Mouse (Mus musculus) forebrain, embryonic 14.5 days (tissue): ENCODE measurements around the gene Speer4c. TPM values are rescaled to one million over a fixed set of nuclear protein-coding genes. Genes with fewer than 3 reads are reported as not detected.
"Not testable (repeated sequence)": the region's sequence is repeated elsewhere in the genome, so short reads cannot be mapped to it uniquely, and the experiment has no call there.

Experiments
- ATAC-seq: fragments of 200-750 bp; cut with Nextera tagmentation; 2 replicates; pipeline ENCODE4 v1.8.0; 2017; ENCODE audit warnings: mild to moderate bottlenecking, moderate library complexity
- DNase-seq: peaks from one replicate; pipeline ENCODE4 v3.0.0-alpha.2; 2015; ENCODE audit warnings: low spot score
- H3K27ac ChIP-seq: fragments of 300-500 bp; sonication (generic); 2 replicates; pipeline ENCODE4 v1.5.1; 2014; ENCODE audit warnings: low read depth, mild to moderate bottlenecking, control low read depth, low read length, moderate library complexity
- H3K27me3 ChIP-seq: fragments of 300-500 bp; sonication (generic); replicated peaks from 2 replicates; pipeline ENCODE4 v1.6.1; 2014; ENCODE audit warnings: low read length, control low read depth, mixed read lengths; ENCODE audit not compliant: control insufficient read depth, insufficient read depth
- H3K36me3 ChIP-seq: fragments of 300-500 bp; sonication (generic); 2 replicates; pipeline ENCODE4 v1.6.1; 2014; ENCODE audit warnings: low read length, control low read depth; ENCODE audit not compliant: control insufficient read depth, insufficient read depth
- H3K4me1 ChIP-seq: fragments of 300-500 bp; sonication (generic); 2 replicates; pipeline ENCODE4 v1.6.1; 2014; ENCODE audit warnings: antibody characterized with exemption, low read length, control low read depth; ENCODE audit not compliant: control insufficient read depth, insufficient read depth
- H3K4me2 ChIP-seq: fragments of 300-500 bp; sonication (generic); 2 replicates; pipeline ENCODE4 v1.6.1; 2014; ENCODE audit warnings: mild to moderate bottlenecking, control low read depth, low read length
- H3K4me3 ChIP-seq: fragments of 300-500 bp; sonication (generic); 2 replicates; pipeline ENCODE4 v1.5.1; 2014; ENCODE audit warnings: low read depth, low read length, control low read depth
- H3K9ac ChIP-seq: fragments of 300-500 bp; sonication (generic); 2 replicates; pipeline ENCODE4 v1.6.1; 2014; ENCODE audit warnings: mild to moderate bottlenecking, low read length, control low read depth, moderate library complexity
- H3K9me3 ChIP-seq: fragments of 300-500 bp; sonication (generic); replicated peaks from 2 replicates; pipeline ENCODE4 v1.6.1; 2016; ENCODE audit warnings: low read length, control low read depth, mixed read lengths; ENCODE audit not compliant: control insufficient read depth
- WGBS: fragments of 180-500 bp; shearing (Covaris S2); extraction: QIAGEN DNeasy Blood & Tissue Kit; methylation state at CpG from one replicate; pipeline ENCODE4 v1.1.7; 2014; 5-methylcytosine and 5-hydroxymethylcytosine counted together
- polyA plus RNA-seq: library from polyadenylated mRNA; unstranded; fragments of >200 nt; fragmentation: Nextera tagmentation; extraction: Ambion mirVana; gene quantifications from 2 replicates; pipeline ENCODE4 v1.2.1, GENCODE M21; 2014

Gene Speer4c
- polyA plus RNA-seq, 1 experiment from 2014 or later, result not detected

GRCm38 (mm10) chr5:15688874-15689658 lies 25.0 kb downstream of the Speer4c start:
- not testable (repeated sequence) for H3K36me3 ChIP-seq, H3K27me3 ChIP-seq, H3K4me2 ChIP-seq, H3K27ac ChIP-seq, H3K4me1 ChIP-seq, DNase-seq, H3K9ac ChIP-seq, H3K4me3 ChIP-seq, H3K9me3 ChIP-seq
- peak; percentile 62 for ATAC-seq
- WGBS, result 63% methylated on average over 4 of the region's 4 CpGs

GRCm38 (mm10) chr5:15681301-15682035 lies 32.6 kb downstream of the Speer4c start:
- not testable (repeated sequence) for H3K27ac ChIP-seq, H3K4me1 ChIP-seq, H3K4me2 ChIP-seq, H3K4me3 ChIP-seq, DNase-seq, H3K9me3 ChIP-seq, H3K36me3 ChIP-seq, H3K27me3 ChIP-seq, H3K9ac ChIP-seq
- 75% methylated on average over 7 of the region's 10 CpGs for WGBS
- ATAC-seq, result peak; percentile 54

- H3K36me3 ChIP-seq, H3K9me3 ChIP-seq, H3K9ac ChIP-seq, H3K4me3 ChIP-seq, H3K4me2 ChIP-seq, H3K27me3 ChIP-seq, DNase-seq, H3K27ac ChIP-seq, H3K4me1 ChIP-seq: not testable (repeated sequence)
- 74% methylated on average over 13 of the region's 13 CpGs for WGBS
- ATAC-seq, result peak; percentile 67; the same call in 1 of the 2 replicates
These were observed 33.8 kb downstream of the Speer4c start for GRCm38 (mm10) chr5:15679980-15680949.

- H3K4me3 ChIP-seq, H3K4me1 ChIP-seq, H3K9ac ChIP-seq, DNase-seq, ATAC-seq, H3K27me3 ChIP-seq, H3K27ac ChIP-seq, H3K36me3 ChIP-seq, H3K4me2 ChIP-seq: not testable (repeated sequence)
- WGBS, result 72% methylated on average over 2 of the region's 2 CpGs
- peaks cover 11% of the 10 kb centered on the region; the same call in 1 of the 2 replicates for H3K9me3 ChIP-seq
These were observed 35.2 kb downstream of the Speer4c start for GRCm38 (mm10) chr5:15678907-15679306.

- not testable (repeated sequence) for H3K4me3 ChIP-seq, H3K4me1 ChIP-seq, H3K36me3 ChIP-seq, H3K9ac ChIP-seq, DNase-seq, H3K27ac ChIP-seq, H3K27me3 ChIP-seq, H3K4me2 ChIP-seq
- 83% methylated on average over 2 of the region's 4 CpGs for WGBS
- ATAC-seq, result peak; percentile 52; the same call in 1 of the 2 replicates
- H3K9me3 ChIP-seq, result peaks cover 16% of the 10 kb centered on the region
These were observed 36.3 kb downstream of the Speer4c start for GRCm38 (mm10) chr5:15677750-15678149.

- not testable (repeated sequence) for H3K27ac ChIP-seq, DNase-seq, H3K9ac ChIP-seq, H3K4me1 ChIP-seq, H3K27me3 ChIP-seq, H3K4me3 ChIP-seq, H3K4me2 ChIP-seq, H3K36me3 ChIP-seq
- H3K9me3 ChIP-seq, result peaks cover 18% of the 10 kb centered on the region
- ATAC-seq, result peak; percentile 52
- WGBS, result 93% methylated on average over 5 of the region's 8 CpGs
These were observed 39.4 kb downstream of the Speer4c start for GRCm38 (mm10) chr5:15674429-15675244.

- H3K27me3 ChIP-seq, H3K4me3 ChIP-seq, ATAC-seq, H3K4me1 ChIP-seq, H3K27ac ChIP-seq, H3K9ac ChIP-seq, DNase-seq, H3K4me2 ChIP-seq, H3K36me3 ChIP-seq: not testable (repeated sequence)
- 68% methylated on average over 2 of the region's 2 CpGs for WGBS
- H3K9me3 ChIP-seq, result peaks cover 15% of the 10 kb centered on the region
These were observed 40.1 kb downstream of the Speer4c start for GRCm38 (mm10) chr5:15673989-15674388.

GRCm38 (mm10) chr5:15670789-15671188 lies 43.3 kb downstream of the Speer4c start:
- ATAC-seq, DNase-seq, H3K9ac ChIP-seq, H3K27ac ChIP-seq, H3K4me2 ChIP-seq, H3K27me3 ChIP-seq, H3K36me3 ChIP-seq, H3K4me3 ChIP-seq, H3K4me1 ChIP-seq: not testable (repeated sequence)
- WGBS, result 86% methylated on average over 7 of the region's 18 CpGs
- peaks cover 15% of the 10 kb centered on the region for H3K9me3 ChIP-seq
